ENCODE assay signal across 13 mouse cellular contexts in the genomic region with DNA sequence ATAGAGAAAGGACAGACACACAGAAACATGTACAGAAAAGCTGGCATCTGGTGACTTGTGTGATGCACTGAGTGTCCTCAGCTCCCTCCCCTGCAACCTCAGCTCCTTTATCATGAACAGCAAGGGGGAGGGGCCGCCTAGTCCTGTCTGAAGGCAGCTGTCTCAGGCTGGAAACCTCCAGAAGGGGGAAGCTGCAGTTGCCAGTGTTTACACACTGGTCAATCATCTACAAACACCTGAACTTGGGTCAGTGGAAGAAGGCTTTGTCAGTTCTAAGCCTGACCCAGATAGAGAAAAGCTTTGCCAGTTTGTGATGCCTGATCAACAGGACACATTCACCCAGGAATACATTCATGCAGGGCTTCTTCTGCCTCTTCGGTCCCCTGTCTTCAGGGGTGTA. TPM values are rescaled to one million over a fixed set of nuclear protein-coding genes. Genes with fewer than 3 reads are reported as not detected.
DNase-seq lines count a peak whose midpoint lies in the region; ATAC-seq and TF ChIP-seq lines count a peak whose summit lies in the region.
"Had no signal": no experiment of that assay in that cellular context is flagged by ENCODE, and none has a peak within 500 bp of the region (broad histone marks: within the 10 kb centered on the region; RNA-seq: fewer than 3 reads in every experiment).

No protein-coding gene starts in this region.

- TF ChIP-seq POLR2A in ES-Bruce4 (IDR thresholded peaks at IDR 0.05; ENCODE audit: insufficient read depth, low read length), result no peak
- TF ChIP-seq POLR2A in liver, adult 2 months (IDR thresholded peaks at IDR 0.05; ENCODE audit: extremely low read depth, insufficient read depth, low read length), result no peak

- H3K4me2 ChIP-seq in intestine, postnatal 0 days (replicated peaks; ENCODE audit: low read depth), result peak overlapping the region; percentile 51
- H3K4me2 ChIP-seq in midbrain, embryonic 15.5 days, result no peak overlapping the region

- no peak overlapping the region for H3K4me3 ChIP-seq in ES-Bruce4 (ENCODE audit: low read depth, low read length)
- H3K4me3 ChIP-seq in intestine, postnatal 0 days (ENCODE audit: low read depth, low read length), result no peak overlapping the region
- H3K4me3 ChIP-seq in liver, adult 2 months (ENCODE audit: insufficient read depth, low read depth, low read length), result no peak overlapping the region
- no peak overlapping the region for H3K4me3 ChIP-seq in midbrain, embryonic 15.5 days

- 0 out of 2 replicates have a peak, but pooled peaks have one; percentile 28 for TF ChIP-seq EP300 in ES-Bruce4 (IDR thresholded peaks at IDR 0.05; ENCODE audit: insufficient read depth, low read depth, low read length)

- no peak for TF ChIP-seq CTCF in ES-Bruce4 (IDR thresholded peaks at IDR 0.05; ENCODE audit: low read depth, low read length)
- peak; percentile 29 for TF ChIP-seq CTCF in intestine, postnatal 0 days (IDR thresholded peaks at IDR 0.05; ENCODE audit: low read depth)
- TF ChIP-seq CTCF in liver, adult 2 months (IDR thresholded peaks at IDR 0.05; ENCODE audit: low read depth, low read length), result no peak

- 17% methylated on average over 2 of the region's 2 CpGs for WGBS in intestine, postnatal 0 days
- 20% methylated on average over 2 of the region's 2 CpGs for WGBS in liver, adult 2 months
- 59% methylated on average over 2 of the region's 2 CpGs for WGBS in midbrain, embryonic 15.5 days

- H3K27me3 ChIP-seq in ES-Bruce4 (ENCODE audit: control insufficient read depth, insufficient read depth, low read length, poor library complexity, severe bottlenecking), result no peaks in the 10 kb centered on the region
- no peaks in the 10 kb centered on the region for H3K27me3 ChIP-seq in intestine, postnatal 0 days (replicated peaks; ENCODE audit: control insufficient read depth, insufficient read depth, low read length)
- no peaks in the 10 kb centered on the region for H3K27me3 ChIP-seq in liver, adult 2 months (ENCODE audit: control insufficient read depth, insufficient read depth, low read length)
- no peaks in the 10 kb centered on the region for H3K27me3 ChIP-seq in midbrain, embryonic 15.5 days (replicated peaks)

- no peaks in the 10 kb centered on the region; the same call in 1 of the 2 replicates for H3K79me2 ChIP-seq in liver, adult 2 months (ENCODE audit: control insufficient read depth, insufficient read depth, low read length)

- H3K9ac ChIP-seq in ES-Bruce4 (ENCODE audit: low read depth, poor library complexity, severe bottlenecking), result no peak overlapping the region
- no peak overlapping the region for H3K9ac ChIP-seq in intestine, postnatal 0 days (ENCODE audit: low read depth, low read length)
- no peak overlapping the region for H3K9ac ChIP-seq in liver, adult 2 months (ENCODE audit: low read depth, low read length)
- no peak overlapping the region for H3K9ac ChIP-seq in midbrain, embryonic 15.5 days

- DNase-seq in liver, adult 2 months (ENCODE audit: extremely low read depth, low read depth, low spot score), result peak; percentile 97
- peak; percentile 39 for DNase-seq in lung, postnatal 25 days (ENCODE audit: low spot score)
- DNase-seq in retina, postnatal 1 day, result no peak
- DNase-seq in cerebellum, adult 9-11 months, result no peak
- DNase-seq in thymus, postnatal 0 days (ENCODE audit: low spot score), result no peak
- DNase-seq: heart, postnatal 10 days had no signal

- no peaks in the 10 kb centered on the region for H3K9me3 ChIP-seq in ES-Bruce4 (replicated peaks; ENCODE audit: control insufficient read depth, insufficient read depth, low read length, poor library complexity, severe bottlenecking)
- H3K9me3 ChIP-seq in intestine, postnatal 0 days (ENCODE audit: control insufficient read depth), result no peaks in the 10 kb centered on the region
- H3K9me3 ChIP-seq in midbrain, embryonic 15.5 days, result no peaks in the 10 kb centered on the region

- H3K4me1 ChIP-seq in ES-Bruce4 (ENCODE audit: control insufficient read depth, insufficient read depth, low read length), result peaks cover 8% of the 10 kb centered on the region
- peaks cover 6% of the 10 kb centered on the region; the same call in 1 of the 2 replicates for H3K4me1 ChIP-seq in intestine, postnatal 0 days (replicated peaks; ENCODE audit: control insufficient read depth, insufficient read depth, low read length)
- peaks cover 38% of the 10 kb centered on the region for H3K4me1 ChIP-seq in liver, adult 2 months (ENCODE audit: control insufficient read depth, insufficient read depth, low read length)
- no peaks in the 10 kb centered on the region for H3K4me1 ChIP-seq in midbrain, embryonic 15.5 days

- H3K27ac ChIP-seq in ES-Bruce4 (ENCODE audit: insufficient read depth, low read length), result no peak overlapping the region
- peak overlapping the region; percentile 83 for H3K27ac ChIP-seq in intestine, postnatal 0 days (ENCODE audit: low read depth, low read length)
- peak overlapping the region; percentile 95 for H3K27ac ChIP-seq in liver, adult 2 months (replicated peaks; ENCODE audit: insufficient read depth, low read depth, low read length)
- H3K27ac ChIP-seq in midbrain, embryonic 15.5 days, result no peak overlapping the region

- H3K36me3 ChIP-seq in ES-Bruce4 (ENCODE audit: control insufficient read depth, insufficient read depth, low read length, poor library complexity, severe bottlenecking), result no peaks in the 10 kb centered on the region
- H3K36me3 ChIP-seq in intestine, postnatal 0 days (ENCODE audit: control insufficient read depth, insufficient read depth), result no peaks in the 10 kb centered on the region
- H3K36me3 ChIP-seq in liver, adult 2 months (ENCODE audit: control insufficient read depth, insufficient read depth, low read length), result no peaks in the 10 kb centered on the region
- H3K36me3 ChIP-seq in midbrain, embryonic 15.5 days (replicated peaks), result no peaks in the 10 kb centered on the region

- ATAC-seq in intestine, postnatal 0 days, result peak; percentile 90
- no peak for ATAC-seq in midbrain, embryonic 15.5 days (replicated peaks)

RNA-seq across cellular contexts. Expression of a gene that starts 10.9 kb away (rescaled TPM):
- polyA plus RNA-seq in ES-Bruce4 (2011; ENCODE audit: insufficient read depth, insufficient read length, low read depth, missing spikeins), result not detected in 2 replicates
- polyA plus RNA-seq in intestine, postnatal 0 days (2015; fragmentation: Nextera tagmentation; extraction: Ambion mirVana), result 1.1 and 1.2 TPM in 2 replicates
- 1,124 and 1,219 TPM in 2 replicates for total RNA-seq in liver, adult 2 months (2014; rRNA removed)
- polyA plus RNA-seq in liver, adult 2 months (2012; rRNA removed), result 1,436 and 1,472 TPM in 2 replicates
- polyA plus RNA-seq in midbrain, embryonic 15.5 days (2015; fragmentation: Nextera tagmentation; extraction: Ambion mirVana), result not detected in 2 replicates
- not detected in 2 replicates for polyA plus RNA-seq in thymus, postnatal 0 days (2015; fragmentation: Nextera tagmentation; extraction: Ambion mirVana)
- total RNA-seq: heart, postnatal 10 days; layer of hippocampus, postnatal 25 days; megakaryocyte, adult 5-6 weeks had no signal
- polyA plus RNA-seq: neural tube, embryonic 14.5 days had no signal

RNA-seq across cellular contexts. Expression of a gene that starts 11.4 kb away (rescaled TPM):
- polyA plus RNA-seq in ES-Bruce4 (2011; ENCODE audit: insufficient read depth, insufficient read length, low read depth, missing spikeins), result not detected in 2 replicates
- polyA plus RNA-seq in intestine, postnatal 0 days (2015; fragmentation: Nextera tagmentation; extraction: Ambion mirVana), result 0.24 and 0.39 TPM in 2 replicates
- 282 and 329 TPM in 2 replicates for total RNA-seq in liver, adult 2 months (2014; rRNA removed)
- 281 and 297 TPM in 2 replicates for polyA plus RNA-seq in liver, adult 2 months (2012; rRNA removed)
- not detected in 2 replicates for polyA plus RNA-seq in midbrain, embryonic 15.5 days (2015; fragmentation: Nextera tagmentation; extraction: Ambion mirVana)
- 0.10 TPM in 1 of 2 replicates, not detected in the other for polyA plus RNA-seq in thymus, postnatal 0 days (2015; fragmentation: Nextera tagmentation; extraction: Ambion mirVana)
- total RNA-seq: gastrocnemius, adult 18-20 months; heart, postnatal 10 days; layer of hippocampus, postnatal 25 days; megakaryocyte, adult 5-6 weeks had no signal
- polyA plus RNA-seq: neural tube, embryonic 14.5 days had no signal

RNA-seq across cellular contexts. Expression of a gene that starts 20.6 kb away (rescaled TPM):
- not detected in 2 replicates for polyA plus RNA-seq in ES-Bruce4 (2011; ENCODE audit: insufficient read depth, insufficient read length, low read depth, missing spikeins)
- polyA plus RNA-seq in intestine, postnatal 0 days (2015; fragmentation: Nextera tagmentation; extraction: Ambion mirVana), result 0.09 TPM in 1 of 2 replicates, not detected in the other
- total RNA-seq in liver, adult 2 months (2014; rRNA removed), result 25.6 and 26.9 TPM in 2 replicates
- polyA plus RNA-seq in liver, adult 2 months (2012; rRNA removed), result 20.4 and 36.7 TPM in 2 replicates
- not detected in 2 replicates for polyA plus RNA-seq in midbrain, embryonic 15.5 days (2015; fragmentation: Nextera tagmentation; extraction: Ambion mirVana)
- 0.33 and 0.39 TPM in 2 replicates for polyA plus RNA-seq in thymus, postnatal 0 days (2015; fragmentation: Nextera tagmentation; extraction: Ambion mirVana)
- total RNA-seq: gastrocnemius, adult 18-20 months; heart, postnatal 10 days; layer of hippocampus, postnatal 25 days; megakaryocyte, adult 5-6 weeks had no signal
- polyA plus RNA-seq: neural tube, embryonic 14.5 days had no signal

RNA-seq across cellular contexts. Expression of a gene that starts 28.0 kb away (rescaled TPM):
- not detected in 2 replicates for polyA plus RNA-seq in ES-Bruce4 (2011; ENCODE audit: insufficient read depth, insufficient read length, low read depth, missing spikeins)
- not detected in 2 replicates for polyA plus RNA-seq in intestine, postnatal 0 days (2015; fragmentation: Nextera tagmentation; extraction: Ambion mirVana)
- total RNA-seq in liver, adult 2 months (2014; rRNA removed), result not detected in 2 replicates
- polyA plus RNA-seq in liver, adult 2 months (2012; rRNA removed), result 0.05 TPM in 1 of 2 replicates, not detected in the other
- not detected in 2 replicates for polyA plus RNA-seq in midbrain, embryonic 15.5 days (2015; fragmentation: Nextera tagmentation; extraction: Ambion mirVana)
- polyA plus RNA-seq in thymus, postnatal 0 days (2015; fragmentation: Nextera tagmentation; extraction: Ambion mirVana), result not detected in 2 replicates
- total RNA-seq: gastrocnemius, adult 18-20 months; heart, postnatal 10 days; layer of hippocampus, postnatal 25 days; megakaryocyte, adult 5-6 weeks had no signal
- polyA plus RNA-seq: neural tube, embryonic 14.5 days had no signal

Comparison
In these comparisons a context has a peak if more than half of its experiments do, and no peak if none do; other contexts are left out.
1. H3K27ac ChIP-seq: peak in intestine, postnatal 0 days (single experiment) and liver, adult 2 months (single experiment); none in ES-Bruce4 (single experiment) and midbrain, embryonic 15.5 days (single experiment).
2. DNase-seq: peak in liver, adult 2 months (single experiment) and lung, postnatal 25 days (single experiment); none in retina, postnatal 1 day (single experiment), cerebellum, adult 9-11 months (single experiment) and thymus, postnatal 0 days (single experiment).
3. RNA of a gene that starts 10.9 kb away (polyA plus RNA-seq): 1,436 to 1,472 TPM in liver, adult 2 months; 1.1 to 1.2 TPM in intestine, postnatal 0 days, not detected in ES-Bruce4, not detected in midbrain, embryonic 15.5 days and not detected in thymus, postnatal 0 days; every median in the first group is over 100 times any median in the second.
4. RNA of a gene that starts 11.4 kb away (polyA plus RNA-seq): 281 to 297 TPM in liver, adult 2 months; 0.24 to 0.39 TPM in intestine, postnatal 0 days, 0.10 TPM in thymus, postnatal 0 days, not detected in ES-Bruce4 and not detected in midbrain, embryonic 15.5 days; every median in the first group is over 100 times any median in the second.
5. RNA of a gene that starts 20.6 kb away (polyA plus RNA-seq): 20.4 to 36.7 TPM in liver, adult 2 months; 0.33 to 0.39 TPM in thymus, postnatal 0 days, 0.09 TPM in intestine, postnatal 0 days, not detected in midbrain, embryonic 15.5 days and not detected in ES-Bruce4; every median in the first group is over 10 times any median in the second.